Mouse (Mus musculus): Measurements from ENCODE around the gene Errfi1. TPM values are rescaled to one million over a fixed set of nuclear protein-coding genes. Genes with fewer than 3 reads are reported as not detected.

The Errfi1 gene
- total and polyA plus RNA-seq, 3 experiments: 2.1 to 2.7 TPM; not detected in 1

DNA sequence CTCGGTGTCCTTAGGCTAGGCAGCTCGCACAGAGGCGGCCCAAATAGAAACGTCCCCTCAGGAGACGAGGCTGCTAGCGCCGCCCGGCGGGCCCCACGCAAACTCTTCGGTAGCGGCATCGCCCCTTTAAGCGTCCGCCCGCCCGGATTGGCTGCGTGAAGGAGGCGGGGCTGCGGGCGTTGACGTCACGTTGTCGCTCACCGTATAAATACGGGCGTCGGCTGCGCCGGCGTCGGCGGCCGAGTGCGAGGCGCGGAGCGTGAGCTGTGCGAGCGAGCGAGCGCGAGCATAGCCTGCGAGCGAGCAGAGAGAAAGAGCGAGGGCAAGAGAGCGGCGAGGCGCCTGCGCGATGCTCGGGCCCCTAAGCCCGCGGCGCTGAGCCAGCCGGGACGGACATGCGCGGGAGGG, 1.1 kb downstream of the Errfi1 start:
- peak overlapping the region; percentile 65 to 71; a peak in 3 of 4 replicates for H3K4me3 ChIP-seq (ENCODE audit: control insufficient read depth in 1 of 2, insufficient read depth in 1 of 2, low read depth in 2 of 2, low read length in 2 of 2)
- H3K4me1 ChIP-seq (ENCODE audit: control insufficient read depth in 1 of 2, insufficient read depth in 2 of 2, low read length in 2 of 2): peaks cover 0 to 5% of the 10 kb centered on the region in 2 experiments; a peak in 1 of 4 replicates
- H3K27me3 ChIP-seq (ENCODE audit: control insufficient read depth in 1 of 2, insufficient read depth in 2 of 2, low read length in 2 of 2): no peaks in the 10 kb centered on the region
- no peaks in the 10 kb centered on the region for H3K79me2 ChIP-seq (ENCODE audit: control insufficient read depth, insufficient read depth, low read length, poor library complexity)
- no peaks in the 10 kb centered on the region for H3K9me3 ChIP-seq (replicated peaks; ENCODE audit: insufficient read depth, low read length)
- DNase-seq (ENCODE audit: low read depth, low spot score): peak; percentile 86
- no peaks in the 10 kb centered on the region; a peak in 1 of 4 replicates for H3K36me3 ChIP-seq (ENCODE audit: control insufficient read depth in 1 of 2, insufficient read depth in 2 of 2, low read length in 2 of 2)
- TF ChIP-seq SIN3A (IDR thresholded peaks at IDR 0.05; ENCODE audit: low read length) (peak; percentile 67; the same call in 1 of the 2 replicates), HCFC1 (IDR thresholded peaks at IDR 0.05; ENCODE audit: low read depth, low read length) (peak; percentile 63), ETS1 (IDR thresholded peaks at IDR 0.05; ENCODE audit: low read depth, low read length) (0 out of 2 replicates have a peak, but pooled peaks have one; percentile 12), CTCF (IDR thresholded peaks at IDR 0.05 in 2 of 3, conservative IDR thresholded peaks at IDR 0.05 in 1 of 3; ENCODE audit: control insufficient read depth in 1 of 3, insufficient read depth in 1 of 3, low read depth in 2 of 3, low read length in 3 of 3, poor library complexity in 1 of 3, severe bottlenecking in 1 of 3) (peak in 2 of 3 experiments; percentile 27 to 47; a peak in 4 of 6 replicates), NRF1 (IDR thresholded peaks at IDR 0.05; ENCODE audit: insufficient read depth, low read depth, low read length, poor library complexity, severe bottlenecking) (peak; percentile 69), MAX (IDR thresholded peaks at IDR 0.05; ENCODE audit: low read length) (peak; percentile 71; the same call in 1 of the 2 replicates), TBP (IDR thresholded peaks at IDR 0.05; ENCODE audit: low read depth, low read length) (peak; percentile 94), POLR2AphosphoS2 (IDR thresholded peaks at IDR 0.05; ENCODE audit: low read length) (peak; percentile 70; the same call in 1 of the 2 replicates), TCF12 (IDR thresholded peaks at IDR 0.05; ENCODE audit: low read depth, low read length) (peak; percentile 40; the same call in 1 of the 2 replicates), ZKSCAN1 (IDR thresholded peaks at IDR 0.05; ENCODE audit: low read depth, low read length) (no peak), NELFE (IDR thresholded peaks at IDR 0.05; ENCODE audit: low read depth, low read length) (peak; percentile 88), CHD2 (IDR thresholded peaks at IDR 0.05; ENCODE audit: low read length) (no peak), USF2 (IDR thresholded peaks at IDR 0.05; ENCODE audit: borderline replicate concordance in 1 of 2, insufficient read depth in 1 of 2, low read depth in 1 of 2, low read length in 2 of 2) (no peak), ZC3H11A (IDR thresholded peaks at IDR 0.05; ENCODE audit: low read depth, low read length) (peak; percentile 37; the same call in 1 of the 2 replicates), MYB (IDR thresholded peaks at IDR 0.05; ENCODE audit: low read depth, low read length) (no peak), ZMIZ1 (IDR thresholded peaks at IDR 0.05; ENCODE audit: low read depth, low read length) (peak; percentile 96), POLR2A (IDR thresholded peaks at IDR 0.05; ENCODE audit: control insufficient read depth in 1 of 2, insufficient read depth in 1 of 2, low read depth in 1 of 2, low read length in 2 of 2, poor library complexity in 1 of 2) (peak; percentile 93 to 96)
- H3K9ac ChIP-seq (ENCODE audit: control insufficient read depth, low read depth, low read length, poor library complexity, severe bottlenecking): peak overlapping the region; percentile 76
- no peak overlapping the region for H3K27ac ChIP-seq (ENCODE audit: control insufficient read depth, low read depth, low read length)

DNA sequence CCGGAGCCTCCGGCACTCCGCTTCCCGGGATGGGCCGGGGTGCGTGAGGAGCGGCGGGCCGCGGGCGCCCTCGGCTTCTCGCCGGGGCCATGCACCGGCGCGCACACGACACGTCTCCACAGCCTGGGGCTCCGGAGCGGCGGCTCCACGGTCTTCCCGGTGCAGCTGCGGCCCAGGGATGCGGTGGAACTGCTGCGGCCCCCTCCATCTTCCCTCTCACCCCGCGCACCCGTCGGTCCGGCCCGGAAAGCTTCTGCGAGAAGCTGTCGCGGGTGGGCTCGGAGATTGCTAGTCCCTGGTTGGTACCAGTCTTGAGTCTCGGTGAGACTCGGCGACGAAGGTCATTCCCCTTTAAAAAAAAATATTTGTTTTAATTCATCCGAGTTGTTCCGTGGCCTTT, 1.6 kb downstream of the Errfi1 start:
- Histone ChIP-seq H3K79me2 (ENCODE audit: control insufficient read depth, insufficient read depth, low read length, poor library complexity) (no peaks in the 10 kb centered on the region), H3K27ac (ENCODE audit: control insufficient read depth, low read depth, low read length) (no peak overlapping the region), H3K9me3 (replicated peaks; ENCODE audit: insufficient read depth, low read length) (no peaks in the 10 kb centered on the region), H3K4me3 (ENCODE audit: control insufficient read depth in 1 of 2, insufficient read depth in 1 of 2, low read depth in 2 of 2, low read length in 2 of 2) (peak overlapping the region; percentile 65 to 71), H3K27me3 (ENCODE audit: control insufficient read depth in 1 of 2, insufficient read depth in 2 of 2, low read length in 2 of 2) (no peaks in the 10 kb centered on the region), H3K9ac (ENCODE audit: control insufficient read depth, low read depth, low read length, poor library complexity, severe bottlenecking) (peak overlapping the region; percentile 76), H3K4me1 (ENCODE audit: control insufficient read depth in 1 of 2, insufficient read depth in 2 of 2, low read length in 2 of 2) (peaks cover 0 to 5% of the 10 kb centered on the region in 2 experiments; a peak in 1 of 4 replicates), H3K36me3 (ENCODE audit: control insufficient read depth in 1 of 2, insufficient read depth in 2 of 2, low read length in 2 of 2) (no peaks in the 10 kb centered on the region; a peak in 1 of 4 replicates)
- TF ChIP-seq MXI1 (IDR thresholded peaks at IDR 0.05; ENCODE audit: low read depth, low read length) (no peak), MAFK (IDR thresholded peaks at IDR 0.05; ENCODE audit: borderline replicate concordance, low read depth, low read length) (no peak), POLR2AphosphoS2 (IDR thresholded peaks at IDR 0.05; ENCODE audit: low read length) (no peak), TBP (IDR thresholded peaks at IDR 0.05; ENCODE audit: low read depth, low read length) (no peak), CHD1 (IDR thresholded peaks at IDR 0.05; ENCODE audit: low read depth, low read length) (no peak), GATA1 (IDR thresholded peaks at IDR 0.05; ENCODE audit: low read depth, low read length) (no peak), MYC (IDR thresholded peaks at IDR 0.05; ENCODE audit: low read depth, low read length) (no peak), CHD2 (IDR thresholded peaks at IDR 0.05; ENCODE audit: low read length) (no peak), ZMIZ1 (IDR thresholded peaks at IDR 0.05; ENCODE audit: low read depth, low read length) (no peak), ZKSCAN1 (IDR thresholded peaks at IDR 0.05; ENCODE audit: low read depth, low read length) (no peak)
- no peak for DNase-seq (ENCODE audit: low read depth, low spot score)
